Mouse (Mus musculus): ENCODE measurements around the gene Sacs. TPM values are rescaled to one million over a fixed set of nuclear protein-coding genes. Genes with fewer than 3 reads are reported as not detected.

Sacs gene
- polyA plus RNA-seq (2012; rRNA removed) = 5.3 and 7.3 TPM in 2 replicates

GRCm38 (mm10) chr14:61137994-61138726, at the start of gene Sacs:
Gene Sacs (plus strand): TSS chr14:61138457.

GRCm38 (mm10) chr14:61258352-61258751, 120.1 kb downstream of the Sacs start, which contains the start of gene Sgcg:
Gene Sgcg (minus strand): TSS chr14:61258490.

Other genes starting within 250 kb of the Sacs start
- gene Tnfrsf19, start 92.0 kb upstream of the Sacs start, polyA plus RNA-seq (2012; rRNA removed) = 48.6 and 55.1 TPM in 2 replicates
- gene Sgcg, start 120.0 kb downstream of the Sacs start, polyA plus RNA-seq (2012; rRNA removed) = 0.08 and 1.3 TPM in 2 replicates
- 0.47 and 0.72 TPM in 2 replicates for gene Arl11, start 171.3 kb downstream of the Sacs start, polyA plus RNA-seq (2012; rRNA removed)
- gene Ebpl, start 222.0 kb downstream of the Sacs start, polyA plus RNA-seq (2012; rRNA removed) = 4.3 and 5.4 TPM in 2 replicates